Mouse (Mus musculus) E14TG2a.4 (cell line): ENCODE results near the gene Ap3b2.

ENCODE experiments used
- H3K27me3 ChIP-seq: 2 replicates; pipeline ENCODE4 v1.6.1; 2014; ENCODE audit warnings: low read length, control low read depth; ENCODE audit not compliant: insufficient read depth
- H3K36me3 ChIP-seq: 2 replicates; pipeline ENCODE4 v1.6.1; 2014; ENCODE audit warnings: low read length, control low read depth; ENCODE audit not compliant: insufficient read depth
- H3K4me1 ChIP-seq: replicated peaks from 2 replicates; pipeline ENCODE4 v1.6.1; 2014; ENCODE audit warnings: low read depth, low read length, control low read depth
- H3K4me3 ChIP-seq: replicated peaks from 2 replicates; pipeline ENCODE4 v1.5.1; 2014; ENCODE audit warnings: mild to moderate bottlenecking, low read length
- H3K9me3 ChIP-seq: 2 replicates; pipeline ENCODE4 v1.6.1; 2014; ENCODE audit warnings: low read length, control low read depth
- CTCF ChIP-seq: conservative IDR thresholded peaks from 2 replicates; pipeline ENCODE4 v1.5.1; 2014; ENCODE audit warnings: low read length
- NANOG ChIP-seq: IDR thresholded peaks from 2 replicates; pipeline ENCODE4 v1.6.1; 2014; ENCODE audit warnings: borderline replicate concordance, low read length, mixed read lengths
- POU5F1 ChIP-seq: IDR thresholded peaks from 2 replicates; pipeline ENCODE4 v1.6.1; 2014; ENCODE audit warnings: low read length, borderline replicate concordance

Ap3b2 gene

DNA sequence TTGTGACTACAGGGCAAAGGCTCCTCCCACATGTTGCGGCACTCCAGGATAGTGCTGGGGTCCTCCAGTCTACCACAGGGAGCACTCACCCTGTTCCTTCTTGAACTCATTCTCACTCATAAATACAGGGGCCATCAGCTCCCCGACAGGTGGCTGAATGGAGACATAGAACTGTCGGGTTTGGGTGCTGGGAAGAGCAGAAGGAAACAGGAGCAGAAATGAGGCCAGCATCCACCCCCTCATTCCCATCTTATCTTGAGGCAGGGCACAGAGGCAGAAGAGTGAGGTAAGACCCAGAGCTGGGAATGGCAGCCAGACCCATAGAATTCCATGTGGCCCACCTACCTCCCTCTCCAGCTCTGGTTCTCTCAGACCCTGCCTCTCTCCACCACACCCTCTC is 30.9 kb downstream of the Ap3b2 start:
- Histone ChIP-seq H3K36me3 (no peaks in the 10 kb centered on the region; the same call in 1 of the 2 replicates), H3K27me3 (peaks cover 78% of the 10 kb centered on the region), H3K4me3 (no peak overlapping the region), H3K4me1 (peaks cover 2% of the 10 kb centered on the region; the same call in 1 of the 2 replicates), H3K9me3 (no peaks in the 10 kb centered on the region)
- no peak for TF ChIP-seq CTCF
- TF ChIP-seq NANOG = no peak
- no peak for TF ChIP-seq POU5F1

GRCm38 (mm10) chr7:81455155-81455651 is 38.5 kb downstream of the Ap3b2 start, which contains the start of gene Cpeb1:
TSS of gene Cpeb1 (minus strand) at chr7:81455465.
- TF ChIP-seq CTCF = no peak
- no peak for TF ChIP-seq NANOG
- TF ChIP-seq POU5F1 = no peak
- H3K9me3 ChIP-seq = no peaks in the 10 kb centered on the region
- H3K4me3 ChIP-seq = peak within 1 kb of the TSS; percentile 73
- peaks cover 75% of the 10 kb centered on the region for H3K27me3 ChIP-seq
- H3K4me1 ChIP-seq = peaks cover 26% of the 10 kb centered on the region
- H3K36me3 ChIP-seq = no peaks in the 10 kb centered on the region

DNA sequence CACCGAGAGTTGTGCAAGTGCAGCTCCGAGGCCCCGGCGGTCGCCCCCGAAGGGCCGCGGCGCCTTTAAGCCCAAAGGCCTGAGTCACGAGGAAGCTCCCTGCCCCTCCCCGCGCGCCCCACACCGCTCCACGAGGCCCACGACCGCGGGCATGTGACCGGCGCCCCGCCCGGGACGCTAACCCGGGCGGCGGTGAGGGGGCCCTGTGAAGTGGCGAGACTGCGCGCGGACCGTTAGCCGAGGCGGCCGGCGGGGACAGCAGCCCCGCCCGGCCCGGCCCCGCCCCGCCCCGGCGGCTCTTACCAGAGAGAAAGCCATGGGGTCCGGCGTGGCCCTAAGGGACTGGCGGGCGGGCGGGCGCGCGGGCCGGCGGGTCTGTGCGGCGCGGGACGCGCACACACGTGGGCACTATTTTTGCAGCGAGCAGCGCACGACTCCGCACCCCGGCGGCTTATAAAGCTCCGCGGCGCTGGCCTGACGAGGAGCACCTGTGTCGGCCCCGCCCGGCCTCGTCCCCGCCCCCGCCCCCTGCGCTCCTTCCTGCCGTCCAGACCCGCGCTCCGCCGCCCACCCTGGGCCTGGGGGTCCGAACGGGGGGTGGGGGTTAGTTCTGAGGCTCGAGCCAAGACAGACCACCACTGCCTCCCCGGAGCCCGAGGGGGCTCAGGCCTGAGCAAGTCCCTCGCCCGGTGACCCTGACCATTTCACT is 39.2 kb downstream of the Ap3b2 start:
- peaks cover 26% of the 10 kb centered on the region for H3K4me1 ChIP-seq
- H3K4me3 ChIP-seq = peak overlapping the region; percentile 73
- H3K36me3 ChIP-seq = no peaks in the 10 kb centered on the region
- peaks cover 71% of the 10 kb centered on the region for H3K27me3 ChIP-seq
- H3K9me3 ChIP-seq = no peaks in the 10 kb centered on the region
- TF ChIP-seq NANOG = no peak
- no peak for TF ChIP-seq CTCF
- no peak for TF ChIP-seq POU5F1

DNA sequence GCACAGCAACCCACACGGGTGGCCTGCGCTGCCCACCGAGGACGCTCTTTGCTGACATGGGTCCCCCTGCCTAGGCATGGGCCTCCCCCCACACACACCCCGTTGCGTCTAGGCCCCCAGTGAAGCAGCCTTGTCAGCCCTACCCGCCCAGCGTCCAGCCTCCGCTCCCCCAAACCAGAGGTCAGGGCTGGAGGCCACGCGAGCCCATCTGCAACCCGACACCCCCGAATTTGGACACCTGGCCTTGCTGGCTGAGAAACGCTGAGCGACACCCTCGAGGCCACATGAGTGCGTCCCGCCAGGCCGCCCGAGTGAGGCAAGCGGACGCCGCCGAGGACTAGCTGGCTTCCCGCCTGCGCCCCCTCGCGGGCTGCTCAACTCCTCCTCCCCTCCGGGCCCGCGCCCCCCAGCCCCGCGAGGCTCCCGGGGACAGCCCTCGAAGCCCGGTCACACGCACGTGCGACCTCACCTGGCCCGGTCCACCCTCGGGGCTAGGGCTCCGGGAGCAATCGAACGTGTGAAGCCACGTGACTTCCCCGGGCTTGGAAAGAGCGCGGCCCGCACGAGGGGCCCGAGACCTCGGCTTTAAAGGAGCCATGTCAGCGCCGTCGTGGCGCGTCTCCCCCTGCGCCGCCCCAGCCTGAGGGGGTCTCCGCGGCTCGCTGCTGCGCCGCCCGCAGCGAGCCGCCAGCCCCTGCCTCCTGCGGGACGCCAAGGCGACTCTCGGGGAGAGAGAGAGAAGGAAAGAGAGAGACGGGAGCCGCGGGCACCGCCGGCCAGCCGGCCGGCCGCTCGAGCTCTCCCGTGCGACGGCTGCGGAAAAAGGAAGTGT is 40.1 kb downstream of the Ap3b2 start:
- no peak for TF ChIP-seq POU5F1
- no peak for TF ChIP-seq NANOG
- TF ChIP-seq CTCF = no peak
- Histone ChIP-seq H3K36me3 (no peaks in the 10 kb centered on the region), H3K4me1 (peaks cover 26% of the 10 kb centered on the region), H3K4me3 (peak overlapping the region; percentile 73), H3K9me3 (no peaks in the 10 kb centered on the region), H3K27me3 (peaks cover 65% of the 10 kb centered on the region)

- H3K36me3 ChIP-seq = no peaks in the 10 kb centered on the region
- H3K4me3 ChIP-seq = peak overlapping the region; percentile 73
- TF ChIP-seq POU5F1 = no peak
- TF ChIP-seq CTCF = no peak
- no peak for TF ChIP-seq NANOG
- H3K4me1 ChIP-seq = peaks cover 26% of the 10 kb centered on the region
- peaks cover 61% of the 10 kb centered on the region for H3K27me3 ChIP-seq
- no peaks in the 10 kb centered on the region for H3K9me3 ChIP-seq
Observed at GRCm38 (mm10) chr7:81452971-81453441, 40.7 kb downstream of the Ap3b2 start.
